Mouse (Mus musculus): ENCODE data around the gene Ccer2. TPM values are rescaled to one million over a fixed set of nuclear protein-coding genes. Genes with fewer than 3 reads are reported as not detected.

The Ccer2 gene
- polyA plus RNA-seq (2015; fragmentation: Nextera tagmentation; extraction: Ambion mirVana): not detected in 2 replicates

DNA sequence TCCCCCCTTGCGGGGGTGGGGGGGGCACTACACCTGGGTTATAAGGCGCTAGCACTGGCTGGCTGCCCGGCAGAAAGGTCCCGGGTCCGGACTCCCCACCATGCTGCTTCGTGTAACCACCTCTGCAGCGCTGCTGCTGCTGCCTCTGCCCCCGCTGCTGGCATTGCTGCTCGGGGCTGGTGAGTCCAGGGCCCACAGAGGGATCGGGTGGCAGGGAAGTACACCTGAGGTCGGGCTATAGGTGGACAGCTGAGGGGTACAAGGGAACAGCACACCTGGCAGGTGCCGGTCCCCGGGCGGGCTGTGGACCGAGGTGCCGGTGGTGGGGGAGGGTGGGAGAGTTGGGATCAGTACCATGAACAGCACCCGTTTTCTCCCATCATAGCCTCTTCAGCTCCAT lies at the start of gene Ccer2:
TSS of gene Ccer2 (plus strand) at position 96 of the 400 bp plus-strand sequence.
- Histone ChIP-seq H3K27ac (no peak within 1 kb of the TSS), H3K9me3 (replicated peaks) (no peaks in the 10 kb centered on the region), H3K4me3 (replicated peaks) (0 out of 2 replicates have a peak within 1 kb of the TSS, but pooled peaks have one; percentile 5), H3K4me1 (peaks cover 8% of the 10 kb centered on the region), H3K36me3 (peaks cover 47% of the 10 kb centered on the region), H3K4me2 (peak within 1 kb of the TSS; percentile 40), H3K27me3 (peaks cover 21% of the 10 kb centered on the region), H3K9ac (no peak within 1 kb of the TSS)
- WGBS: 1% methylated on average over 17 of the region's 17 CpGs
- 0 out of 2 replicates have a peak, but pooled peaks have one; percentile 46 for ATAC-seq (replicated peaks; ENCODE audit: low FRiP score)

DNA sequence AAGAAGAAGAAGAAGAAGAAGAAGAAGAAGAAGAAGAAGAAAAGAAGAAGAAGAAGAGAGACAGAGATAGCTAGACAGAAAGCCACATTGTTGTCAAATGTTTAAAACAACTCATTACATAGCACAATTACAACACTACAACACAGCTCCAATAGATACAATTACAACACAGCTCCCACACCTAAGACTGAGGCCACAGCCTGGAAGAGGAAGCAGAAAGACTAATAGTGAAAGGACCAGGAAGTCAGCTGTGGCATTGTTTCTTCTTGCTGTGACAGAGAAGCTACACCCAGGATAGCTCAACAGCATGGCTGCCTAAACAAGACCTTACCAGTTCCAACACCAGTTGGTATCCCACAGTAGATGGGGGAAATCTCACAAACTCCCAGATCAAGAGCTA lies 46.5 kb upstream of the Ccer2 start:
- Histone ChIP-seq H3K9me3 (replicated peaks) (no peaks in the 10 kb centered on the region), H3K27ac (no peak overlapping the region), H3K4me3 (replicated peaks) (no peak overlapping the region), H3K4me1 (peaks cover 8% of the 10 kb centered on the region; the same call in 1 of the 2 replicates), H3K9ac (no peak overlapping the region), H3K27me3 (no peaks in the 10 kb centered on the region), H3K4me2 (no peak overlapping the region), H3K36me3 (no peaks in the 10 kb centered on the region)
- no peak for ATAC-seq (replicated peaks; ENCODE audit: low FRiP score)

DNA sequence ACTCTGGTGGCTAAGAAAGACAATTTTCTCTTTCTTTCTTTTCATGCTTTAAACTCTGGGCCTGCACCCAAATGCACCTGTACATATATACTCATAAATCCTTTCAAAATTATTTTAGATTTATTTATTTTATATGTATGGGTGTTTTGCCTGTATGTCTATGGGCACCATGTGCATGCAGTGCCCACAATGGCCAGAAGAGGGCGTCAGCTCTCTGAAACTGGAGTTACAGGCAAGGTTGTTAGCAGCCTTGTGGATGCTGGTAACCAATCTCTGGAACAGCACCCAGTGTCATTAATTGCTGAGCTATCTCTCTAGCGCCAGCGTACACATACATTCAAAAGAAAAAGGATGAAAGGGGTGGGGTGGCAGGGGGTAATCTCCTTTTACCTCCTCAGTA lies 45.0 kb upstream of the Ccer2 start:
- Histone ChIP-seq H3K9me3 (replicated peaks) (no peaks in the 10 kb centered on the region), H3K27ac (no peak overlapping the region), H3K9ac (no peak overlapping the region), H3K4me2 (no peak overlapping the region), H3K36me3 (no peaks in the 10 kb centered on the region), H3K4me1 (peaks cover 8% of the 10 kb centered on the region; the same call in 1 of the 2 replicates), H3K27me3 (no peaks in the 10 kb centered on the region), H3K4me3 (replicated peaks) (no peak overlapping the region)
- WGBS: 72% methylated on average over 3 of the region's 3 CpGs
- no peak for ATAC-seq (replicated peaks; ENCODE audit: low FRiP score)

DNA sequence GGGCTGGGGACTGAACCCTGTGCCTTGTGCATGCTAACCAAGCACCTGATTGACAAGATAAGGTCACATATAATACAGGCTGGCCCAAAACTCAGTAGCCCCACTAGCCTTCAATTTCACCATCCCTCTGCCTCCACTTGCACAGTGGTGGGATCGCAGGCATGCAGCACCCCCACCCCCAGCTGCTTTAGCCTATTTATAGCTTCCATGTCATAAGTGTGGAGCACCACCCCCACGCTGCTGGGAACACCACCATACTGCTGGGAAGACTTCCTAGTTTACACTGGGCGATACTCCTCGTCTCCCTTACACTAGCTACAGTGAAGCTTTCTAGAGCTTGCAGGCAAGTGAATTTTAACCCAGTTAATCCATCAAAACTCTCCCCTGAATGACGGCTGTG lies 41.3 kb upstream of the Ccer2 start:
- Histone ChIP-seq H3K27me3 (no peaks in the 10 kb centered on the region), H3K9me3 (replicated peaks) (no peaks in the 10 kb centered on the region), H3K4me1 (peaks cover 27% of the 10 kb centered on the region), H3K4me3 (replicated peaks) (no peak overlapping the region), H3K36me3 (no peaks in the 10 kb centered on the region), H3K4me2 (no peak overlapping the region), H3K9ac (no peak overlapping the region), H3K27ac (no peak overlapping the region)
- 76% methylated on average over 5 of the region's 5 CpGs for WGBS
- ATAC-seq (replicated peaks; ENCODE audit: low FRiP score): no peak

DNA sequence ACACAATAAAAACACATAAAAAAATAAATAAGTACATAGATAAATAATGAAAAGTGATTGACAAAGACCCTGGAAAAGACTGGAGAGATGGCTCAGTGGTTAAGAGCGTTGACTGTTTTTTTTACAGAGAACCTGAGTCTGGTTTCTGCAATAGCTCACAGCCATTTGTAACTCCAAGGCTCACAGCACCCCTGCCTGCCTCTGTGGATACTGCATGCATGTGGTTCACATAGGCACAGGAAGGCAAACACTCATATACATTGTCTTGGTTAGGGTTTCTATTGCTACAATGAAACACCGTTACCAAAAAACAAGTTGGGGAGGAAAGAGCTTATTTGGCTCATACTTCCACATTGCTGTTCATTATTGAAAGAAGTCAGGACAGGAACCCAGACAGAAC lies 40.4 kb upstream of the Ccer2 start:
- no peaks in the 10 kb centered on the region for H3K27me3 ChIP-seq
- H3K9ac ChIP-seq: no peak overlapping the region
- ATAC-seq (replicated peaks; ENCODE audit: low FRiP score): no peak
- no peaks in the 10 kb centered on the region for H3K9me3 ChIP-seq (replicated peaks)
- H3K4me2 ChIP-seq: no peak overlapping the region
- 96% methylated on average over 2 of the region's 2 CpGs for WGBS
- H3K4me3 ChIP-seq (replicated peaks): no peak overlapping the region
- H3K36me3 ChIP-seq: no peaks in the 10 kb centered on the region
- H3K4me1 ChIP-seq: peaks cover 27% of the 10 kb centered on the region
- H3K27ac ChIP-seq: no peak overlapping the region

DNA sequence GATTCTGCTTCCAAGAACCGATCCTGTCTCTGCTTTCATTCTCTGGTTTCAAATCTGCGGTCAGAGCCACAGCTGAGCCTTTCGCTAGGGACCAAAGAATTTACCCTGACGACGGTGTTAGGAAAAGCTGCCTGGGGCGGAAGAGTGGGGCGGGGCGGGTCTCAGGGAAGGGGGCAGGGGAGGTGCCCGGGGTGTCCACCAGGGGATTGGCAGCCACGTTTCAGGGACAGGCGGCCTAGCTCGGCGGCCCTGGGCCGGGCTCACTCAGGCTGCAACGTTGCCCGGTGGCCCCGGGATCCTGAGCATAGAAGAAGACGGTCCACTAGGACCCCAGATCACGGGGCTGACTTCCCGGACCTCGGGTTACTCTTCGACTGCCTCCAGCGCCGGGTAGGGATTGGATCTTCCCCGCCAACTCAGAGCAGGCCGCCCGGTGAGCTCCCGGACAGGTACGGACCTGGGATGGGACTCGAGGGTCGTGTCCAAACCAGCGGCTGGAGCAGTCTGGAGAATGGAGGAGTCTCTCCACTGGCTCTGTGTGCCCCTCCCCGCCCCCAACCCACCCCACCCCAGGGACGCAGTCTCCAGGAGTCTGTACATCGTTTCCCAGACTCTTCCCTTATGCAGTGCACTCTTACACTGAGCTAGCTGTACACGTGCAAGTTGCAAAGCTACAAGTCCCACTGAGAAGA lies 39.2 kb upstream of the Ccer2 start, which contains the start of gene Fbxo17:
TSS of gene Fbxo17 (plus strand) at position 215 of the 692 bp plus-strand sequence.
- peak within 1 kb of the TSS; percentile 56 for H3K4me3 ChIP-seq (replicated peaks)
- no peaks in the 10 kb centered on the region for H3K36me3 ChIP-seq
- H3K27ac ChIP-seq: 0 out of 2 replicates have a peak within 1 kb of the TSS, but pooled peaks have one; percentile 45
- ATAC-seq (replicated peaks; ENCODE audit: low FRiP score): peak; percentile 85
- H3K9ac ChIP-seq: peak within 1 kb of the TSS; percentile 45
- no peaks in the 10 kb centered on the region for H3K27me3 ChIP-seq
- H3K9me3 ChIP-seq (replicated peaks): no peaks in the 10 kb centered on the region
- H3K4me2 ChIP-seq: peak within 1 kb of the TSS; percentile 77
- 3% methylated on average over 36 of the region's 36 CpGs for WGBS
- peaks cover 27% of the 10 kb centered on the region for H3K4me1 ChIP-seq

DNA sequence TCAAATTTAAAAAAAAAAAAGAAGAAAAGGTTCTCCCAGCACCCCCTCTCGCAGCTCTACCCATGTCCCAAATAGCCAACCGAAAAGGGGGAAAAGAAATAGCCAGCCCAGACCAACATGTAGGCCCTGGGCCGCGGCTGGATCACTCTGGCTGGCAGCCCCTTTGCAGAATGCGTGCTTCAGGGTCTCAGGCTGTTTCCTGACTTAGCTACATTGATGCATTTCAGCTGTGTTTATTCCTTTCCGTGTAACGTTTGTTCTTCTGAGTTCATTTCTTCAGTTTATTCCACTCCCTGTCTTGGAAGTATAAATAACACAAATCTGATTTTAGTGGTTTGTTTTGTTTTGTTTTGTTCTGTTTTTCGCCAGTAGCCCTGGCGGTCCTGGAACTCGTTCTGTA lies 38.2 kb upstream of the Ccer2 start:
- no peaks in the 10 kb centered on the region for H3K27me3 ChIP-seq
- H3K4me1 ChIP-seq: peaks cover 24% of the 10 kb centered on the region
- no peak for ATAC-seq (replicated peaks; ENCODE audit: low FRiP score)
- WGBS: 69% methylated on average over 10 of the region's 10 CpGs
- peak overlapping the region; percentile 77 for H3K4me2 ChIP-seq
- H3K4me3 ChIP-seq (replicated peaks): 0 out of 2 replicates have a peak overlapping the region, but pooled peaks have one; percentile 56
- H3K9ac ChIP-seq: no peak overlapping the region
- H3K27ac ChIP-seq: no peak overlapping the region
- H3K9me3 ChIP-seq (replicated peaks): no peaks in the 10 kb centered on the region
- no peaks in the 10 kb centered on the region for H3K36me3 ChIP-seq

DNA sequence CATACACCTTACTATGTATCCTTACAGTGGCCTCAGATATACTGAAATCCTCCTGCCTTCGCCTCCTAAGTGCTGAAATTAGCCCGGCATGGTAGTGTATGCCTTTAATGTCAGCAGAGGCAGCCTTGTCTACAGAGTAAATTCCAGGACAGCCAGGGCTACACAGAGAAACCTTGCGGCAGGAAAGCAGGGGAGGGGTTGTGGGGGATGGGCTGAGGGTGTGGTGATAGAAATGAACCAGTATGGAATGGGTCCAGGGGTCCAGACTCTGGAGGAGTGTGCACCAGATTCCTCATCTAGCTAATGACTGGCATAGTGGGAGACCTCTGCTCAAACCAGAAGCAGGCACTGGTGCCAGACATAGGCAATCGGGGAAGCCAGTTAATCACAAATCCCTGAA lies 36.8 kb upstream of the Ccer2 start:
- Histone ChIP-seq H3K4me1 (peaks cover 20% of the 10 kb centered on the region), H3K4me3 (replicated peaks) (no peak overlapping the region), H3K9me3 (replicated peaks) (no peaks in the 10 kb centered on the region), H3K27ac (no peak overlapping the region), H3K4me2 (no peak overlapping the region), H3K27me3 (no peaks in the 10 kb centered on the region), H3K9ac (no peak overlapping the region), H3K36me3 (no peaks in the 10 kb centered on the region; the same call in 1 of the 2 replicates)
- ATAC-seq (replicated peaks; ENCODE audit: low FRiP score): no peak
- WGBS: 52% methylated on average over 4 of the region's 4 CpGs

DNA sequence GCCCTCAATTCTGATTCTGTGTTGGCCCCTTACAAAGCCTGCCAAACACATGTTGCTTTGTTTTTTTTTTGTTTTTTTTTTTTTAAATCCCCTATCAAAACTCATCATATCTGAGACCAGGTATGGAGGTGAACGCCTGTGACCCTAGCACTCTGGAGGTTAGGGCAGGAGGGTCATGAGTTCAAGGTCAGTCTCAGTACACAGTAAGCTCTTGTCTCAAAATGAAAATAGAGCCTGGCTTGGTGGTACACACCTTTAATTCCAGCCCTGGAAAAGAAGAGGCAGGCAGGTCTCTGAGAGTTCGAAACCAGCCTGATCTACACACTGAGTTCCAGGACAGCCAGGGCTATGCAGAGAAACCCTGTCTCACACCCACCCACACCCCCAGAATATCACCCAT lies 36.3 kb upstream of the Ccer2 start:
- no peaks in the 10 kb centered on the region for H3K27me3 ChIP-seq
- H3K27ac ChIP-seq: no peak overlapping the region
- H3K9me3 ChIP-seq (replicated peaks): no peaks in the 10 kb centered on the region
- peaks cover 20% of the 10 kb centered on the region for H3K4me1 ChIP-seq
- no peak overlapping the region for H3K4me2 ChIP-seq
- H3K4me3 ChIP-seq (replicated peaks): no peak overlapping the region
- H3K9ac ChIP-seq: no peak overlapping the region
- WGBS: 81% methylated on average over 2 of the region's 2 CpGs
- peaks cover 3% of the 10 kb centered on the region; the same call in 1 of the 2 replicates for H3K36me3 ChIP-seq
- no peak for ATAC-seq (replicated peaks; ENCODE audit: low FRiP score)

DNA sequence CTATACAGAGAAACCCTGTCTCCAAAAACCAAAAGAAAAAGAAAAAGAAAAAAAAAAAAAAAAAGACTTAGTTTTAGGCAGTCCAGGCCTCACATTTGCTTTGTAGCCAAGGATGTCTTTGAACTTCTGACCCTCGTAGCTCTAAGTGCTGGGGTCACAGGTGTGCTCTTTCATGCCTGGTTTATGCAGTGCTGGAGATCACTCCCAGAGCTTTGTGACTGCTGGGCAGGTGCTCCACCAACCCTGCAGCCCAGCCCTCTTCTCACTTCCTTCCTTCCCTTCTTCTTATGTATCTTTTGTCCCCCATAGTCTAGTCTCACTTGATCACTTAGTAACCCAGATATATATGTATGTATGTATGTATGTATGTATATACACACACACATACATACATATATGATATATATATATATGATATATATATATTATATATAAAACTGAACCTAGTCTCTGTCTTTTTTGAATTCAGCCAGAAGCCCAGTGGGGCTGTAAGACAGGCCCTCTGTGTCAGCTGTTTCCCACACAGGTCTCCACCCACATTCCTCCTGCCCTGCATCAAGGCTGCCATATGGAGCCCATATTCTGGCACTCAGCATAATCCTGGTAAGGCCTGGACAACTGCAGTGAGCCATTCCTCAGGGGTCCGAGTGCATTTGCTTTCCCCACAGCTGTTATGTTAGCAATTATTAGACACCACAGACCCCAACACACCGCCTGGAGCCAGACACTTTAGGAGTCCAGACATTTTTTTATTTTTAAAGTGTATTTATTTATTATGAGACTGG lies 35.0 kb upstream of the Ccer2 start:
- ATAC-seq (replicated peaks; ENCODE audit: low FRiP score): no peak

DNA sequence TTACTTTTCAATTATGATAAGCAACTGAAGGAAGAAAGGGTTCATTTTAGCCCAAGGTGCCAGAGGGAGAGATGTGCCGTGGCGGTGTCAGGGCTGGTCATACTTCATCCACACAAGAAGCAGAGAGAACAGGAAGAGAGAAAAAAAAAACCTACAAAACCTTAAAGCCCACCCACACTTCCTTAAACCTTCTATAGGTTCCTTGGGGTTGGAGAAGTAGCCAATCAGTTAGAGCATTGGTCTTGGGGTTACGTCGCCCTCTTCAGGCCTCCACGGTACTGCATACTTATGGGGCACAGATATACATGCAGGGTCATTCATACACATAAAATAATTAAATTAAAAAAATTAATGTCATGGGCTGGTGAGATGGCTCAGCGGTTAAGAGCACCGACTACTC lies 33.9 kb upstream of the Ccer2 start:
- Histone ChIP-seq H3K9ac (no peak overlapping the region), H3K36me3 (peaks cover 8% of the 10 kb centered on the region; the same call in 1 of the 2 replicates), H3K4me3 (replicated peaks) (no peak overlapping the region), H3K4me1 (peaks cover 18% of the 10 kb centered on the region), H3K27ac (no peak overlapping the region), H3K27me3 (no peaks in the 10 kb centered on the region), H3K9me3 (replicated peaks) (no peaks in the 10 kb centered on the region), H3K4me2 (no peak overlapping the region)
- ATAC-seq (replicated peaks; ENCODE audit: low FRiP score): no peak
- 91% methylated on average over 7 of the region's 7 CpGs for WGBS

More for the DNA sequence above, 35.0 kb upstream of the Ccer2 start:
- Histone ChIP-seq H3K4me3 (replicated peaks) (no peak overlapping the region), H3K9me3 (replicated peaks) (no peaks in the 10 kb centered on the region), H3K27ac (no peak overlapping the region), H3K9ac (no peak overlapping the region), H3K27me3 (no peaks in the 10 kb centered on the region), H3K4me1 (peaks cover 20% of the 10 kb centered on the region), H3K4me2 (no peak overlapping the region), H3K36me3 (peaks cover 8% of the 10 kb centered on the region; the same call in 1 of the 2 replicates)
- 78% methylated on average over 3 of the region's 3 CpGs for WGBS

DNA sequence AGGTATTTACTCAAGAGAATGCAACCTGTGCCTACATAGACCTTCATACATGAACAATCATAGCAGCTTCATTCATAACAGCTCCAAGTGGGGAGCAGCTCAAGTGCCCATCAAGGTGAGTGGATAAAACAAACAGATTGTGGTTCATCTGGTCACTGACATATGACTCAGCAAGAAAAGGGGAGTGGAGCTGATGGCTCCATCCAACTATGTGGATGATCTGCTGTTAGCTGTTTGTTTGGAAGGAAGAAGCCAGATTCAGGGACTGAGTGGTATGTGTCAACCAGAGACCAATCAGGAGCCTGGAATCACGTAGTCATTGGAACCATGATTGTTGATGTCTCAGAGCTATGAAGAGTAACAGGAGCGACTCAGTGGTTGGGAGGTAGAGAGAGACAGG lies 31.4 kb upstream of the Ccer2 start:
- 90% methylated on average over 2 of the region's 2 CpGs for WGBS
- H3K4me1 ChIP-seq: peaks cover 3% of the 10 kb centered on the region
- no peak overlapping the region for H3K9ac ChIP-seq
- no peak overlapping the region for H3K4me2 ChIP-seq
- H3K36me3 ChIP-seq: peaks cover 8% of the 10 kb centered on the region; the same call in 1 of the 2 replicates
- H3K27me3 ChIP-seq: no peaks in the 10 kb centered on the region
- H3K27ac ChIP-seq: no peak overlapping the region
- no peak for ATAC-seq (replicated peaks; ENCODE audit: low FRiP score)
- H3K9me3 ChIP-seq (replicated peaks): no peaks in the 10 kb centered on the region
- no peak overlapping the region for H3K4me3 ChIP-seq (replicated peaks)
